Mouse (Mus musculus) B cell, adult 2 months (primary cell): Measurements from ENCODE around the gene Psmc3ip.

Experiments used
- DNase-seq, 2 experiments: peaks; one replicate each; pipeline ENCODE4 v3.0.0; 2022

The Psmc3ip gene

GRCm38 (mm10) chr11:101071810-101072428, 23.3 kb downstream of the Psmc3ip start:
- DNase-seq: no peak

- DNase-seq: no peak
Observed at GRCm38 (mm10) chr11:101070987-101071386, 24.2 kb downstream of the Psmc3ip start.

GRCm38 (mm10) chr11:101070189-101070527, 25.1 kb downstream of the Psmc3ip start:
- DNase-seq: no peak

GRCm38 (mm10) chr11:101069391-101070188, 25.6 kb downstream of the Psmc3ip start, which contains the start of gene Naglu:
Gene Naglu (plus strand): TSS chr11:101070012.
- DNase-seq: peak; percentile 93 to 94

GRCm38 (mm10) chr11:101066549-101067412, 28.5 kb downstream of the Psmc3ip start:
- DNase-seq: peak; percentile 90 to 91

- no peak for DNase-seq
Observed at GRCm38 (mm10) chr11:101065002-101065401, 30.2 kb downstream of the Psmc3ip start.

- DNase-seq: no peak
Observed at GRCm38 (mm10) chr11:101064462-101064861, 30.8 kb downstream of the Psmc3ip start.

GRCm38 (mm10) chr11:101063676-101064327, 31.4 kb downstream of the Psmc3ip start:
- peak; percentile 62 to 65 for DNase-seq

- DNase-seq: no peak
Observed at GRCm38 (mm10) chr11:101062971-101063675, 32.1 kb downstream of the Psmc3ip start.

GRCm38 (mm10) chr11:101062165-101062884, 32.9 kb downstream of the Psmc3ip start:
- DNase-seq: no peak

- no peak for DNase-seq
Observed at GRCm38 (mm10) chr11:101061049-101061448, 34.2 kb downstream of the Psmc3ip start.

GRCm38 (mm10) chr11:101060126-101060525, 35.1 kb downstream of the Psmc3ip start:
- no peak for DNase-seq

GRCm38 (mm10) chr11:101059473-101059872, 35.8 kb downstream of the Psmc3ip start:
- DNase-seq: no peak

GRCm38 (mm10) chr11:101058726-101059125, 36.5 kb downstream of the Psmc3ip start:
- no peak for DNase-seq

- DNase-seq: peak; percentile 91
Observed at GRCm38 (mm10) chr11:101057860-101058259, 37.4 kb downstream of the Psmc3ip start.

GRCm38 (mm10) chr11:101056885-101057284, 38.4 kb downstream of the Psmc3ip start:
- no peak for DNase-seq

GRCm38 (mm10) chr11:101055418-101055817, 39.8 kb downstream of the Psmc3ip start:
- no peak for DNase-seq

- peak; percentile 49 to 53 for DNase-seq
Observed at GRCm38 (mm10) chr11:101053974-101054373, 41.3 kb downstream of the Psmc3ip start.

- DNase-seq: no peak
Observed at GRCm38 (mm10) chr11:101052751-101053473, 42.3 kb downstream of the Psmc3ip start.

GRCm38 (mm10) chr11:101051617-101052016, 43.6 kb downstream of the Psmc3ip start:
- no peak for DNase-seq

- no peak for DNase-seq
Observed at GRCm38 (mm10) chr11:101051051-101051493, 44.2 kb downstream of the Psmc3ip start.
